Mouse (Mus musculus) embryonic facial prominence, embryonic 13.5 days (tissue): ENCODE measurements at regions not wholly inside any gene's neighbourhood (a gene's known extent, or its start where the extent isn't known, plus 50 kb on each side); places are given as distances from the start of the nearest gene placed in this dataset.

Experiments used
- ATAC-seq: fragments of 200-750 bp; cut with Nextera tagmentation; 2 replicates; pipeline ENCODE4 v1.8.0; 2017; ENCODE audit warnings: low read depth; ENCODE audit not compliant: insufficient number of reproducible peaks, insufficient read depth, low FRiP score, low TSS enrichment
- H3K27ac ChIP-seq: fragments of 300-500 bp; sonication (generic); 2 replicates; pipeline ENCODE4 v1.5.1; 2015; ENCODE audit warnings: moderate library complexity, mild to moderate bottlenecking, inconsistent platforms
- H3K27me3 ChIP-seq: fragments of 300-500 bp; sonication (generic); 2 replicates; pipeline ENCODE4 v1.6.1; 2015; ENCODE audit warnings: mild to moderate bottlenecking, inconsistent platforms
- H3K36me3 ChIP-seq: fragments of 300-500 bp; sonication (generic); 2 replicates; pipeline ENCODE4 v1.6.1; 2015; ENCODE audit warnings: mild to moderate bottlenecking, inconsistent platforms
- H3K4me1 ChIP-seq: fragments of 300-500 bp; sonication (generic); 2 replicates; pipeline ENCODE4 v1.6.1; 2015; ENCODE audit warnings: inconsistent platforms
- H3K4me2 ChIP-seq: fragments of 300-500 bp; sonication (generic); 2 replicates; pipeline ENCODE4 v1.6.1; 2015; ENCODE audit warnings: moderate library complexity, mild to moderate bottlenecking, inconsistent platforms
- H3K4me3 ChIP-seq: fragments of 300-500 bp; sonication (generic); 2 replicates; pipeline ENCODE4 v1.5.1; 2015; ENCODE audit warnings: mild to moderate bottlenecking, inconsistent platforms
- H3K9ac ChIP-seq: fragments of 300-500 bp; sonication (generic); 2 replicates; pipeline ENCODE4 v1.6.1; 2015; ENCODE audit warnings: mild to moderate bottlenecking, inconsistent platforms
- H3K9me3 ChIP-seq: fragments of 300-500 bp; sonication (generic); 2 replicates; pipeline ENCODE4 v1.6.1; 2016; ENCODE audit warnings: inconsistent platforms
- WGBS: fragments of 180-500 bp; shearing (Covaris S2); methylation state at CpG from one replicate; pipeline ENCODE4 v1.1.7; 2015; ENCODE audit warnings: mixed read lengths; 5-methylcytosine and 5-hydroxymethylcytosine counted together

- Histone ChIP-seq H3K27me3 (no peaks in the 10 kb centered on the region), H3K4me3 (no peak overlapping the region), H3K4me1 (no peaks in the 10 kb centered on the region), H3K36me3 (no peaks in the 10 kb centered on the region), H3K4me2 (no peak overlapping the region), H3K27ac (no peak overlapping the region), H3K9ac (no peak overlapping the region), H3K9me3 (no peaks in the 10 kb centered on the region)
- WGBS: 90% methylated on average over 6 of the region's 6 CpGs
- ATAC-seq: no peak
Measured at GRCm38 (mm10) chr4:55166266-55166665, 183.6 kb upstream of the Rad23b start.

- Histone ChIP-seq H3K36me3 (no peaks in the 10 kb centered on the region), H3K27ac (no peak overlapping the region), H3K4me2 (no peak overlapping the region), H3K27me3 (no peaks in the 10 kb centered on the region), H3K9me3 (no peaks in the 10 kb centered on the region), H3K4me3 (no peak overlapping the region), H3K4me1 (no peaks in the 10 kb centered on the region), H3K9ac (no peak overlapping the region)
- 85% methylated on average over 7 of the region's 7 CpGs for WGBS
- ATAC-seq: no peak
Measured at GRCm38 (mm10) chr4:55169063-55169462, 180.8 kb upstream of the Rad23b start.

DNA sequence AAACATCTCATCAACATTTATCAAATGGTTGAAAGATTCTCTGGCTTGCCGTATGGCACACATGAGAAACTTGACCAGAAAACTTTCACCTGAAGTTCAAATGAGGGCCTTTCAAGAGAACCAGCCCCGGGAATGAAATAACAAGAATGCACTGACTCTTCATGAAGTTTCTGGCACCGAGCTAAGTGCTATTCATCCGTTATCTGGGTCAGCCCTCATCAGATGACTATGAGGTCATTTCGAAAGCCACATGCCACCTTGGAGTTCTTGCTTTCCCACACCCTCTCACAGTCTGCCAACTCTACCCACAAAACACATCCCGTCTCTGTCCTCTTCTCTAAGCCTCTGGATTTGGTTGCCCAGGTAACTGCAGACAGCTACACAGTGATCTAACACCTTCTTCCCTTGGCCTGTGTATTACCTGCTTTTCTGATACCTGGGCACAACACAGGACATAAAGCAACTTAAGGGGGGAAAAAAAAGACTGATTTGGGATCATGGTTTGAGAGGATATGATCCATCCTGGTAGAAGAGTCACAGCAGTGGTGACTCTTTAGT lies 177.4 kb upstream of the Rad23b start:
- H3K9me3 ChIP-seq: no peaks in the 10 kb centered on the region
- no peak overlapping the region for H3K4me2 ChIP-seq
- 86% methylated on average over 6 of the region's 6 CpGs for WGBS
- no peaks in the 10 kb centered on the region for H3K4me1 ChIP-seq
- no peak overlapping the region for H3K27ac ChIP-seq
- H3K27me3 ChIP-seq: no peaks in the 10 kb centered on the region
- no peak overlapping the region for H3K4me3 ChIP-seq
- no peaks in the 10 kb centered on the region for H3K36me3 ChIP-seq
- H3K9ac ChIP-seq: no peak overlapping the region
- no peak for ATAC-seq

GRCm38 (mm10) chr4:55176026-55176425 lies 173.8 kb upstream of the Rad23b start:
- no peak overlapping the region for H3K4me2 ChIP-seq
- H3K27ac ChIP-seq: no peak overlapping the region
- WGBS: 55% methylated on average over 3 of the region's 3 CpGs
- H3K4me3 ChIP-seq: no peak overlapping the region
- H3K27me3 ChIP-seq: no peaks in the 10 kb centered on the region
- ATAC-seq: no peak
- no peaks in the 10 kb centered on the region for H3K9me3 ChIP-seq
- no peaks in the 10 kb centered on the region for H3K36me3 ChIP-seq
- H3K9ac ChIP-seq: no peak overlapping the region
- H3K4me1 ChIP-seq: no peaks in the 10 kb centered on the region

- ATAC-seq: no peak
- no peak overlapping the region for H3K9ac ChIP-seq
- H3K9me3 ChIP-seq: no peaks in the 10 kb centered on the region
- no peak overlapping the region for H3K4me2 ChIP-seq
- H3K27ac ChIP-seq: no peak overlapping the region
- no peaks in the 10 kb centered on the region for H3K4me1 ChIP-seq
- 59% methylated on average over 2 of the region's 2 CpGs for WGBS
- H3K4me3 ChIP-seq: no peak overlapping the region
- no peaks in the 10 kb centered on the region for H3K27me3 ChIP-seq
- H3K36me3 ChIP-seq: no peaks in the 10 kb centered on the region
Measured at GRCm38 (mm10) chr4:55179456-55179855, 170.4 kb upstream of the Rad23b start.

DNA sequence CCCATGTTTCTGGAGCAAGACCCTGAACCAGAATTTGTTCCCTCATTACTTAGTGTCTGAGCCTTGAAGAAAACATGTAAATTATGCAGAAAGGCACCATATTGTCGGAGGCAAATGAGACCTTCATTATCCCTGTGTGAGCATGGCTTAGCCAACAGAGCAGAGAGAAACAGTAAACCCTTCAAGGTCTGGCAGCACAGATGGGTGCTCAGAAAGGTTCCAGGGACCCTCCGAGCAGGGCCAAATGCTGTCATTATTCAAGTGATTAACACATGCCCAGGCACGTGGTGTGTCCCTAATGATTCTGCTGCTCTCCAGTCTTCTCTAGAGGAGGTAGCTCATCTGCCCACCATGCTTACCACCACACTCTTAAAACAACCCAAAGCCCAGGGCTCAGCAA lies 166.3 kb upstream of the Rad23b start:
- no peak overlapping the region for H3K27ac ChIP-seq
- H3K4me2 ChIP-seq: no peak overlapping the region
- no peaks in the 10 kb centered on the region for H3K4me1 ChIP-seq
- no peak for ATAC-seq
- H3K27me3 ChIP-seq: no peaks in the 10 kb centered on the region
- WGBS: 83% methylated on average over 3 of the region's 3 CpGs
- H3K9me3 ChIP-seq: no peaks in the 10 kb centered on the region
- H3K4me3 ChIP-seq: no peak overlapping the region
- no peak overlapping the region for H3K9ac ChIP-seq
- no peaks in the 10 kb centered on the region for H3K36me3 ChIP-seq

GRCm38 (mm10) chr4:55188716-55189115 lies 161.1 kb upstream of the Rad23b start:
- no peak overlapping the region for H3K27ac ChIP-seq
- H3K36me3 ChIP-seq: no peaks in the 10 kb centered on the region
- H3K9ac ChIP-seq: no peak overlapping the region
- H3K4me3 ChIP-seq: no peak overlapping the region
- H3K4me1 ChIP-seq: peaks cover 4% of the 10 kb centered on the region; the same call in 1 of the 2 replicates
- no peak overlapping the region for H3K4me2 ChIP-seq
- 84% methylated on average over 7 of the region's 7 CpGs for WGBS
- H3K27me3 ChIP-seq: no peaks in the 10 kb centered on the region
- no peaks in the 10 kb centered on the region for H3K9me3 ChIP-seq
- ATAC-seq: no peak

DNA sequence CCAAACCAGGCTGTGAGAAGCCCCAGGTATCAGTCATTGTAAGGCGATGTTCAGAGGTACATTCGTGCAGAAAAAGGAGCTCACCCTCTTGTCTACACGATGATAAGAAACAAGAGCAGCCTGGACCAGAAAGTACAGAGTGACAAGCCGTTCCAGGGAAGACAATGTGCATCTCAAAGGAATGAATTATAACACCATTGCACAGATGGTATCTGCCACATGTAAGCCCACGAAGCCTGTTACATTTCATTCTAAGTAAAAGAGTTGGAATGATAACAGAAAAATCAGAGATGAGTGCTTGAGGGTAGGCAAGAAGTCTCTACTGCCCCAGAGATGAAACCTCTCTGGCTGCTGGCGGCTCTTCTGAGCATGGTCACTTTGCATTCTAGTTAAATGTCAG lies 159.3 kb upstream of the Rad23b start:
- H3K4me2 ChIP-seq: no peak overlapping the region
- no peak overlapping the region for H3K4me3 ChIP-seq
- H3K27me3 ChIP-seq: no peaks in the 10 kb centered on the region
- ATAC-seq: no peak
- no peaks in the 10 kb centered on the region for H3K9me3 ChIP-seq
- no peaks in the 10 kb centered on the region for H3K36me3 ChIP-seq
- peaks cover 4% of the 10 kb centered on the region; the same call in 1 of the 2 replicates for H3K4me1 ChIP-seq
- no peak overlapping the region for H3K9ac ChIP-seq
- H3K27ac ChIP-seq: no peak overlapping the region
- 83% methylated on average over 6 of the region's 6 CpGs for WGBS

- H3K36me3 ChIP-seq: no peaks in the 10 kb centered on the region
- 90% methylated on average over 1 of the region's 1 CpGs for WGBS
- no peaks in the 10 kb centered on the region for H3K27me3 ChIP-seq
- no peak for ATAC-seq
- no peak overlapping the region for H3K4me2 ChIP-seq
- H3K27ac ChIP-seq: no peak overlapping the region
- H3K9ac ChIP-seq: no peak overlapping the region
- H3K4me1 ChIP-seq: peaks cover 2% of the 10 kb centered on the region; the same call in 1 of the 2 replicates
- no peak overlapping the region for H3K4me3 ChIP-seq
- no peaks in the 10 kb centered on the region for H3K9me3 ChIP-seq
Measured at GRCm38 (mm10) chr4:55194061-55194460, 155.8 kb upstream of the Rad23b start.

- no peak overlapping the region for H3K4me2 ChIP-seq
- WGBS: 78% methylated on average over 4 of the region's 4 CpGs
- no peaks in the 10 kb centered on the region for H3K36me3 ChIP-seq
- no peaks in the 10 kb centered on the region for H3K9me3 ChIP-seq
- H3K4me3 ChIP-seq: no peak overlapping the region
- no peak overlapping the region for H3K9ac ChIP-seq
- H3K4me1 ChIP-seq: no peaks in the 10 kb centered on the region
- no peak overlapping the region for H3K27ac ChIP-seq
- no peak for ATAC-seq
- H3K27me3 ChIP-seq: no peaks in the 10 kb centered on the region
Measured at GRCm38 (mm10) chr4:55194552-55194951, 155.3 kb upstream of the Rad23b start.

DNA sequence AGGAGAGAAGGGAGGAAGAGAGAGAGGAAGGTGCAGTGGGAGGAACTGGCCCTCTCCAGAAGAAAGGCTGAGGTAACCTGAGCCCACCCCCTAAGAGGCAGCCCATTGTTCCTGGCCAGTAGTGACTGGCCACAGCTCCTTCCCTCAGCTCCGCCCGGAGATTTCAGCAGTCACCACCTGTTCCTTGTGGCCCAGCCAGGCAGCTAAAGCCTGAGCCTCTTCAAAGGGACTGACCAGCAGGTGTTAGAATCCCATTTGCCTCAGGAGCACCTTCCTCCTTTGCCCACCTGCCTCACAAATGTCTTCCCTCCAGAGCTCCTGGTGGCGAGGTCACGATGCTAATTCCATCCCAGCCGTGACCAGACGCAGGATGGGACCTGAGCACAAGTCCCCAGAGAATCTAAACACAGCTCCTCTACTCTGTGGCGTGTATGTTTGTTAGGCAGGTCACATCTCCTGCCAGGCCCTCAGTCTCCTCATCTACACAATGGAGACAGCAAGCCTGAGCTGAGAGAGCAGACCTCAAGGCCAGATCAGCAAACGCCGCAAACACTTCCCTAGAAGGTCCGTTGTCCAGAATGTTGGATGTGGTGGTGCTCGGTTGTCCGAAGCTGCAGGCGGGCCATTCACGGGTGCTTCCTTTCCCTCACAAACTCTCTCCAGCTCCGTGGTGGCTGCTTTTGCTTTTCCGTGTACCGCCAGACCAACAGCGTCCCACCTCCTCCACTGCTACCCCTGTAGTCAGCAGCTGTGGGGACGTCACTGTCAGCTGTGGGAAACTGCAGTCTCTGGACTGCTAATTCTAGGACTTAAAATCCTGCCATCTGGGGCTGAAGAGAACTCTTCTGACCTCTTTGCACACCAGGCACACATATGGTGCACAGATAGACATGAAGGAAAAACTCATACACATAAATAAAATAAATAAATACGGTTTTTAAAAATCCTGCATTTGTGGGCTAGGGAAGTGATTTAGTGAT lies 145.8 kb upstream of the Rad23b start:
- ATAC-seq: no peak
- Histone ChIP-seq H3K9ac (no peak overlapping the region), H3K27me3 (no peaks in the 10 kb centered on the region), H3K9me3 (no peaks in the 10 kb centered on the region), H3K4me1 (peaks cover 25% of the 10 kb centered on the region), H3K4me3 (no peak overlapping the region), H3K4me2 (peak overlapping the region; percentile 47), H3K36me3 (no peaks in the 10 kb centered on the region), H3K27ac (no peak overlapping the region)
- whole genome bisulfite sequencing: 34% methylated on average over 20 of the region's 20 CpGs

DNA sequence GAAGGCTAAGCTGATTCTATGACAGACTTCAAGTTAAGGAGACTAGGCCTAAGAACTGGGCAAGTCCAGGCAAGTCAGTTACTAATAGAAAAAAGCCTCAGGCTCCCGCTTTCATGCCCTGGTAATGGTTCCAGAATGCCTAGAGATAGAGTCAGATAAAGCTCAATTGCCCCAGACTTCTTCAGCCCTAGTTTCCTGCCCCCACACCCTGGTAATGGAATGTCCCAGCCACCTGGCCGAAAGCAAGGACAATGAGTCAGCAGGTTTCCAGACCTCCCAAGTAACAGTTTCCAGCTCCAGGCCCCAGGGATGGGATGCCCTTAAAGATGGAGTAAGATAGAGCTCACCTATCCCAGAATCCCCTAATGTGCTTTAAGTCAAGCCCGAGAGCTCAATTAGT lies 143.6 kb upstream of the Rad23b start:
- Histone ChIP-seq H3K4me2 (no peak overlapping the region), H3K27me3 (no peaks in the 10 kb centered on the region), H3K4me3 (no peak overlapping the region), H3K27ac (no peak overlapping the region), H3K9me3 (no peaks in the 10 kb centered on the region), H3K4me1 (peaks cover 27% of the 10 kb centered on the region), H3K9ac (no peak overlapping the region), H3K36me3 (no peaks in the 10 kb centered on the region)
- ATAC-seq: no peak
- 65% methylated on average over 3 of the region's 3 CpGs for WGBS
